Mouse (Mus musculus) G1E (cell line): ENCODE results near the gene Lysmd1.

Source experiments
- CTCF ChIP-seq: IDR thresholded peaks from 2 replicates; pipeline ENCODE4 v1.5.1; 2012; ENCODE audit warnings: low read depth, low read length, inconsistent platforms, mixed read lengths
- GATA1 ChIP-seq: IDR thresholded peaks from 2 replicates; pipeline ENCODE4 v1.6.1; 2012; ENCODE audit warnings: borderline replicate concordance, low read length, inconsistent platforms, mixed read lengths
- GATA2 ChIP-seq: IDR thresholded peaks from 2 replicates; pipeline ENCODE4 v1.6.1; 2012; ENCODE audit warnings: low read depth, low read length, inconsistent platforms, borderline replicate concordance
- POLR2AphosphoS5 ChIP-seq: IDR thresholded peaks from 2 replicates; pipeline ENCODE4 v1.6.1; 2012; ENCODE audit warnings: low read depth, low read length, inconsistent platforms; ENCODE audit not compliant: insufficient replicate concordance
- TAL1 ChIP-seq: conservative IDR thresholded peaks from 2 replicates; pipeline ENCODE4 v1.6.1; 2012; ENCODE audit warnings: low read depth, low read length, inconsistent platforms, mixed read lengths

- TF ChIP-seq TAL1 (no peak), CTCF (no peak), GATA2 (no peak), POLR2AphosphoS5 (no peak), GATA1 (no peak)
Observed at GRCm38 (mm10) chr3:95162345-95162628, 28.4 kb downstream of the Lysmd1 start.
